Mouse (Mus musculus) inflammation-experienced regulatory T-cells, adult 6 months (primary cell): Measurements from ENCODE around the gene Ankrd50. TPM values are rescaled to one million over a fixed set of nuclear protein-coding genes. Genes with fewer than 3 reads are reported as not detected.

Source experiments
- ATAC-seq: one replicate; pipeline ENCODE4 v1.8.0; 2017
- polyA plus RNA-seq, 3 experiments: library from polyadenylated mRNA; unstranded; fragments of 100-300 nt; shearing (Covaris generic); gene quantifications; one replicate each; pipeline ENCODE4 v1.2.1; 2017

Gene Ankrd50
- polyA plus RNA-seq = 1 to 10 TPM; 4.6 to 8.0 (median 6.4) TPM

GRCm38 (mm10) chr3:38484191-38485106, at the start of gene Ankrd50:
Gene Ankrd50, minus strand, starts transcription at chr3:38484844.
- ATAC-seq = peak; percentile 88

GRCm38 (mm10) chr3:38534245-38534644, 49.6 kb upstream of the Ankrd50 start:
- ATAC-seq = no peak

GRCm38 (mm10) chr3:38520426-38520825, 35.8 kb upstream of the Ankrd50 start:
- ATAC-seq = no peak

- ATAC-seq = no peak
Measured at GRCm38 (mm10) chr3:38519971-38520370, 35.3 kb upstream of the Ankrd50 start.

- no peak for ATAC-seq
Measured at GRCm38 (mm10) chr3:38503606-38504005, 19.0 kb upstream of the Ankrd50 start.

GRCm38 (mm10) chr3:38502156-38502555, 17.5 kb upstream of the Ankrd50 start:
- ATAC-seq = no peak

GRCm38 (mm10) chr3:38501739-38502138, 17.1 kb upstream of the Ankrd50 start:
- no peak for ATAC-seq

GRCm38 (mm10) chr3:38501316-38501715, 16.7 kb upstream of the Ankrd50 start:
- no peak for ATAC-seq

- ATAC-seq = no peak
Measured at GRCm38 (mm10) chr3:38498561-38498960, 13.9 kb upstream of the Ankrd50 start.

- peak; percentile 58 for ATAC-seq
Measured at GRCm38 (mm10) chr3:38496795-38497385, 12.2 kb upstream of the Ankrd50 start.

GRCm38 (mm10) chr3:38491702-38492101, 7.1 kb upstream of the Ankrd50 start:
- no peak for ATAC-seq

- ATAC-seq = peak; percentile 32
Measured at GRCm38 (mm10) chr3:38491236-38491635, 6.6 kb upstream of the Ankrd50 start.

GRCm38 (mm10) chr3:38490720-38491119, 6.1 kb upstream of the Ankrd50 start:
- no peak for ATAC-seq

- no peak for ATAC-seq
Measured at GRCm38 (mm10) chr3:38485107-38485545, 482 bp upstream of the Ankrd50 start.

GRCm38 (mm10) chr3:38483551-38483950, 1.1 kb downstream of the Ankrd50 start:
- peak; percentile 26 for ATAC-seq

GRCm38 (mm10) chr3:38482749-38483148, 1.9 kb downstream of the Ankrd50 start:
- ATAC-seq = no peak

GRCm38 (mm10) chr3:38481106-38481505, 3.5 kb downstream of the Ankrd50 start:
- ATAC-seq = no peak

GRCm38 (mm10) chr3:38477936-38478335, 6.7 kb downstream of the Ankrd50 start:
- no peak for ATAC-seq

- no peak for ATAC-seq
Measured at GRCm38 (mm10) chr3:38475587-38475986, 9.1 kb downstream of the Ankrd50 start.

GRCm38 (mm10) chr3:38473138-38473537, 11.5 kb downstream of the Ankrd50 start:
- no peak for ATAC-seq

- ATAC-seq = no peak
Measured at GRCm38 (mm10) chr3:38471516-38471915, 13.1 kb downstream of the Ankrd50 start.

- ATAC-seq = no peak
Measured at GRCm38 (mm10) chr3:38468131-38468530, 16.5 kb downstream of the Ankrd50 start.

GRCm38 (mm10) chr3:38466880-38467405, 17.7 kb downstream of the Ankrd50 start:
- no peak for ATAC-seq

GRCm38 (mm10) chr3:38466139-38466538, 18.5 kb downstream of the Ankrd50 start:
- ATAC-seq = no peak
